Mouse (Mus musculus): Measurements from ENCODE around the gene Tor2a.

GRCm38 (mm10) chr2:32757056-32757845 is at the start of gene Tor2a:
- peak; percentile 91 for TF ChIP-seq CTCF (conservative IDR thresholded peaks at IDR 0.05; ENCODE audit: insufficient read depth, insufficient read length, low read depth, low read length)
- no peak for TF ChIP-seq POLR2A (IDR thresholded peaks at IDR 0.05; ENCODE audit: low read depth, low read length)
